Mouse (Mus musculus): ENCODE measurements around the gene Slc35a2. TPM values are rescaled to one million over a fixed set of nuclear protein-coding genes. Genes with fewer than 3 reads are reported as not detected.

The Slc35a2 gene
- 32.2 TPM for polyA plus RNA-seq (2014; fragmentation: Illumina TruSeq; extraction: RNeasy Lipid Tissue Mini Kit (QIAGEN cat#74804); ENCODE audit: low read depth, low replicate concordance)

DNA sequence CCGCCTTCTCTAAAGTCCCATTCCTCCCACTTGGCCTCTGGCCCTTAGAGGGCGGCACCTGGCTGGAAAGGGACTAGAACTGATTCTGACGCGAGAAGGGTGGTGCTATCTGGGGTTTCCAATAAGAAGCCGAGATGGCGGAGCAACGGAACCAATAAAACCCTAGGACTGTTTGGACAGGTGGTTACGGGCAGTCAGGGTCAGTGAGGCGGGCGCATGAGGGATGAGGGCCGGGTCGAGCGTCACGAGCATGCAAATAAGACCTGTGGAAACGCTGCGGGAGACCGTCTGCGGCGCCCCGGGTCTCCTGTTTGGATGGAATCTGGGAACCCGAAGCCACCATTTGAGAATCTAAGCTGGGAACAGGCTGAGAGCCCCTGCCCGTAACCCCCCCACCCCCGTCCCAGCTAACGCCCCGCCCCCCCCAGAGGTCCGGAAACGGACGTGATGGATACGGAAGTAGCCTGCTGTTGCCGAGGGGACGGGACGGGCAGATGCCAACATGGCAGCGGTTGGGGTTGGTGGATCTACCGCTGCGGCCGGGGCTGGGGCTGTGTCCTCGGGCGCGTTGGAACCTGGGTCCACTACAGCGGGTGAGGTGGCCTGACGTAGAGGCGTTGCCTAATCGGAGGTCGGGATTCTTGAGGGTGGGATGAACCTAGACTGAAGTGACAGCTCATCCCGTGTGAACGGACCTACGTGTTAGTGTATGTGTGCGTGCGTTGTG is at the start of gene Slc35a2:
TSS of gene Slc35a2 (plus strand) at position 188 of the 727 bp plus-strand sequence.

DNA sequence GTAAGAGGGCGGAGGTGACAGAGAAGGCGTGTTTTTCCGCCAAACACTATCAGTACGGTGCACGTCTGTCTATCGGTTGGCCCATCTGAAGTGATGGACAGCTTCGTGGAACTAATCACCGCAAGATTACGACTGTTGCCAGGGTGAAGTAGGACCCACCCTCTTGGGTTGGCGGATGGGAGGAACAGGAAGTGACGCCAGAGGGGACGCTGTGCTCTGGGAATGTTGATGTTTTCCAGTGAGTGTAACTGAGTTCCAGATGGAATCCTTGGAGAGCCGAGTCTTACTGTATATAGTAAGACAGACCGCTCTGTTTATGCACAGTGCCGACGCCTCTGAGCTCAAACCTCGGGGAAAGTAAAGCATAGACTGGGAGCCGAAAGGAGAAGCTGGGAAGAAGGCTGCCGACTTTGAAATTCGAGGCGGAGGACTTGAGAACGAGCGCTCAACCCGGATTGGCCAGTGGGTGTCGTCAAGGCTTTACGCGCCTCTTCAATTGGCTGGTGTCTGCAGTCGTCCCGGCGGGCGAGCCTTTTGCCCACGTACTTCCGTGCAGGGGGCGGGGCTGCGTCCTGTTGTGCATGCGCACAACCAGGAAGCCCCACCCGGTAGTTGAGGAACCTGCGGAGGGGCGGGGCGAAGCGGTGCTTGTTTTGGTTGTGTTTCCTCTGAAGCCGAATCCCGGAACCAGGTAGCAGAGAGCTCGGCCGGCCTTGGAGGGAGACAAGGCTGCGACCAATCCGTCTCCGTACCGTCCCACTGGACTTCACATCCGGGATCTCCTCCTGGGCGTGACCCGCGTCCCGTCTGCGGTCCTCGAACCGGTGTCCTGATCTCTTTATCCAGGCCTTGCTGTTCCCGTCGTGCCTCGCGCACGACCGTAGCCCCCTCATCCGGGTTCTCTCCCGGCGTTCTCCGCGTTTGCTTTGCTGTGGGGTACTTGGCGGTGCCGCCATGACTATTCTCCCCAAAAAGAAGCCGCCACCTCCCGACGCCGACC is 42.4 kb upstream of the Slc35a2 start, which contains the start of gene Otud5:
TSS of gene Otud5 (plus strand) at position 202 of the 1,000 bp plus-strand sequence.

DNA sequence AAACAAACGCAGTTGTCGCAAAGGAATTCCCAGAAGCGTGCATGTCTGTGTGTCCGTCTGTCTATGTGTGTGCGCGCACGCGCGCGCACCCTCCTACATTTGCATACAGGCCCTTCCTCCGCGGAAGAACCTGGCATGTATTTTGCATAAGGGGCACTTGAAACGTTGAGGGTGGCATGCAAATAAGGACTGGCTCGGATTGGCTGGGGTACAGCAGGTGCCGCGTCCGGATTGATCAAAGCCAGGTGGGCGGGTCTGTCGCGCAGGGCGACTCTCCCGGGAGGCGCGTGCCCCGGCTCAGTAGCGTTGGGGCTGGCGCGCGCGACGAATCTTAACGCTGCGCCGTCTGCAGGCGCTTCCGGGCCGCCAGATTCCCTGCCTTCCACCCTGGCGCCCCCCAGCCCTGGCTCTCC is 5.8 kb upstream of the Slc35a2 start, which contains the start of gene Pim2:
TSS of gene Pim2 (plus strand) at position 256 of the 413 bp plus-strand sequence.

DNA sequence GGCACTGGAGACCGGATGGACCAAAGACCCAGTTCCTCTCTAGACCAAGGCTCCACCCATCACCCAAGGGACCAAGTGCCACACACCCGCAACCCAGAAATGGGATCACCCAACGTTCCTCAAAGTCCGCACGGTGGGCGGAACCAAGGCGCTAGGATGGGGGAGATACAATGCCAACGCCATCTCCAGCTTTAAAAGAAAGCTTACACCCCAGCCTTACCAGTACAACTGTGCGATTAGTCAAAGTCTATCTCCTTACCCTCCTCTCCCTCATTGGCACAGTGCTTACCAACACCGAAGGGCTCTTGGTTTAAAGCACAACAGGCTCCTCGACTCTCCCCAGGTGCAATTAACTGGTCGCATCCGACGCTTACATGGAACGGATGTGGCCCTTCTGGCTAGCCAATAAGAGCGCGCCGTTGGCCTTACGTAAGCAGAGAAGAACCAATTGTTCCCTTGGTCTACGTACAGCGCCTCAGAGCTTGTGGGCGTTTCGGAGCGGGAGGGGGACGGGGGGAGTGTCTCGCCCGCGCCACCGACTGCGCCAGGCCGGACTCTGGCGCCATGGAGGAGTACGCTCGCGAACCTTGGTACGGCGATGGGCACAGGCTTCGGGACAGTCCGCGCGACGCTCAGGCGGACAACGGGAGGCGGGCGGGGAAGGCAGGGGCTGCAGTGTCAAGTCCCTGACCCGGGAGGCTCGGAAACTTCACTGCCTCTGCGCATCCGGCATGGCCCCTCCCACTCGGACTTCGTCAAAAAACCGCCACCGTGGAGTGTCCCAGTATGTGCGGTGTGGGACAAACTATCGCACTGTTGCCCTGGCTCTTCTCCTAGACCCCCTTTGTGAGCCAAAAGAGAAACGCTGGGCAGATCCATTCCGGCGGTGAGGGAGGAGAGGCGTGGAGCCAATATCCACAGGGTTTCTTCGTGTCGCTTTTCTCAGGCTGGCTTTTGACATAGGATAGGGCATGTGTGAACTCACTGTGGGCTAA is 15.3 kb downstream of the Slc35a2 start, which contains the start of the genes Pqbp1 and Timm17b:
TSS of gene Pqbp1 (minus strand) at position 390 of the 995 bp plus-strand sequence.
TSS of gene Timm17b (plus strand) at position 478 of the 995 bp plus-strand sequence.

DNA sequence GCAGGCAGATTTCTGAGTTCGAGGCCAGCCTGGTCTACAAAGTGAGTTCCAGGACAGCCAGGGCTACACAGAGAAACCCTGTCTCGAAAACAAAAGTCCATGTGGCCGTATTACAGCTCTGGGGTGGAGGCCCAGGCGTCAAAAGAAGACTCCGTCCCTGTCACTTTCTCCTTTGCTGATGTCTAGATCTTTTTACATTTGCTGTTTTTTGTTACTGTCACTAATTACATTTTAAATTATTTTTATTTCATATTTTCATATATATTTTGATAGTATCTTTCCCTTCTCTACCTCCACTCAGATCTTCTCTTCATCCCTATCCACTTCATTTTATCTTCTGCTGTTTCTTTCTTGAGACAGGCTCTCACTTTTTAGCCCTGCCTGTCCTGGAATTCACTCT is 23.9 kb downstream of the Slc35a2 start, which contains the start of gene Gm10491:
TSS of gene Gm10491 (minus strand) at position 101 of the 400 bp plus-strand sequence.

DNA sequence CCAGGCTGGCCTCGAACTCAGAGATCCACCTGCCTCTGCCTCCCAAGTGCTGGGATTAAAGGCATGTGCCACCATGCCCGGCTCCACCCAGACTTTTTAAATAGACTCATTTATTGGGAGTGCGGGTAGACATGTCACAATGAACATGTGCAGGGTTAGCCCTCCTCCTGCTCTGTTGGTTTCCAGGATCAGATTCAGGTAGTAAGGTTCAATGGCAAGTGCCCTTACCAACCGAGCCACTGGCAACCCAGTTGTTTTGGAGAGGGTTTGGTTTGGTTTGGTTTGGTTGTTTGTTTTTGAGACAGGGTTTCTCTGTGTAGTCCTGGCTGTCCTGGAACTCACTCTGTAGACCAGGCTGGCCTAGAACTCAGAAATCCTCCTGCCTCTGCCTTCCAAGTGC is 25.4 kb downstream of the Slc35a2 start, which contains the start of gene Gm10490:
TSS of gene Gm10490 (plus strand) at position 301 of the 400 bp plus-strand sequence.

DNA sequence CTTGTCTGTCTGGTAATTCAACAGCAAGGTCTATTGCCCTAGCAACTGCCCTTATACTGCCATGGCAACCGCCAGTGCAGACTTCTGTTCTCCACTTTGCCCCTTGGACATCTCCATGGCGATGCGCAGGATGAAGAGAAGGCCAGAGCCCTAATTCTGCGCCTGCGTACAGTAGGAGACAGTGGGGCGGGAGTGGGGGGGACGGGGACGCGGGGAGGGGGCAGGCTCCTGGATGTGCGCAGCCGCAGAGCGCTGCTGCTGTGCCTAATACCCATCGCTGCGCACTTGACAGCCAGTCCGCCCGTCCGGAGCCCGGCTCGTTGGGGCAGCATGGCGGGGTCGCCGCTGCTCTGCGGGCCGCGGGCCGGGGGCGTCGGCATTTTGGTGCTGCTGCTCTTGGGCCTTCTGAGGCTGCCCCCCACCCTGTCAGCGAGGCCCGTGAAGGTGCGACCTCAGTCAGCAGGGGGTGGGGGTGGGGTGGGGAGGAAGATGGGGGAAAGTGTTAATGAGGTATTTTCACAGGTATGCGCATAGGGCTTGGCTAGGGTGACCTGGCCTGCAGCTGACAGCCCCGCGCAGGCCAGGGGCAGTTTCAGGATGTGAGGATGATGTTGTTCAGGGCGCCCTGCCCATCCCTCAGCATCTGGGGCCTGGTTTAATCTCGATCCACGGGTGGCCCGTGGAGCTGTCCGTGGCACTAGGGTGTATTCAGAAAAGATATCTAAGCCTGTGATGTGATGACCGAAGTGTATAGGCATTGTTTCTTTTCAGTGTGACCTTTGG is 36.0 kb downstream of the Slc35a2 start, which contains the start of gene Pcsk1n:
TSS of gene Pcsk1n (plus strand) at position 222 of the 783 bp plus-strand sequence.

DNA sequence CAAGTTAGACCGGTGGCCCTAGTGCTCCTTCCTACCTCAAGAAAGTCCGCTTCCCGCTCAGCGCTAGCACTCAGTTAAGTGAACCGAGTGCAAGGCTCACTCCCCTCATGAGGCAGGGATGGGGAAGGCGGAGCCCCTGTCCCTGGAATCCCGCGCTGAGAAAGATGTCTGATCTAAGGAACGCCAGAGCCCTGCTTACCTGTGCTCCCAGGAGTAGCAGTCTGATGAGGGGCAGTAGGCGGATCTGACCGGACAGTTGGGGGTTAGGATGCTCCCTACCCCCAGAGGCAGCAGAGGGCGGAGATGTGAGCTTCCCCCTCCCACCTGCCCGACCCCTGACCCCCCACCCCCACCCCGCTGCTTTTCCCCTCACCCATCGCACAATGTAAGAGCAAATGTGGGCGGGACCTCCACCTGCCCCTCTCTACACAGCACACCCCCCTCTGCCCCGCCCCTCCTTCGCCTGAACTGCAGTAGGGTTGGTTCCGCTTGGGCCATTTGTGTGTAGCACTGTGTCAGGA is 44.5 kb downstream of the Slc35a2 start, which contains the start of gene Eras:
TSS of gene Eras (minus strand) at position 338 of the 521 bp plus-strand sequence.

Other genes with a start within 250 kb of the Slc35a2 start
- gene Syp, start 245.6 kb upstream of the Slc35a2 start, polyA plus RNA-seq (2014; fragmentation: Illumina TruSeq; extraction: RNeasy Lipid Tissue Mini Kit (QIAGEN cat#74804); ENCODE audit: low read depth, low replicate concordance), result 4.7 TPM
- gene Prickle3, start 226.8 kb upstream of the Slc35a2 start, polyA plus RNA-seq (2014; fragmentation: Illumina TruSeq; extraction: RNeasy Lipid Tissue Mini Kit (QIAGEN cat#74804); ENCODE audit: low read depth, low replicate concordance), result 19.2 TPM
- gene Plp2, start 212.6 kb upstream of the Slc35a2 start, polyA plus RNA-seq (2014; fragmentation: Illumina TruSeq; extraction: RNeasy Lipid Tissue Mini Kit (QIAGEN cat#74804); ENCODE audit: low read depth, low replicate concordance), result 262 TPM
- 3.4 TPM for gene Magix, start 202.8 kb upstream of the Slc35a2 start, polyA plus RNA-seq (2014; fragmentation: Illumina TruSeq; extraction: RNeasy Lipid Tissue Mini Kit (QIAGEN cat#74804); ENCODE audit: low read depth, low replicate concordance)
- gene Gpkow, start 186.9 kb upstream of the Slc35a2 start, polyA plus RNA-seq (2014; fragmentation: Illumina TruSeq; extraction: RNeasy Lipid Tissue Mini Kit (QIAGEN cat#74804); ENCODE audit: low read depth, low replicate concordance), result 26.6 TPM
- gene Wdr45, start 169.7 kb upstream of the Slc35a2 start, polyA plus RNA-seq (2014; fragmentation: Illumina TruSeq; extraction: RNeasy Lipid Tissue Mini Kit (QIAGEN cat#74804); ENCODE audit: low read depth, low replicate concordance), result 59.6 TPM
- gene Gm45208, start 161.8 kb upstream of the Slc35a2 start, polyA plus RNA-seq (2014; fragmentation: Illumina TruSeq; extraction: RNeasy Lipid Tissue Mini Kit (QIAGEN cat#74804); ENCODE audit: low read depth, low replicate concordance), result not detected
- 12.3 TPM for gene Praf2, start 155.6 kb upstream of the Slc35a2 start, polyA plus RNA-seq (2014; fragmentation: Illumina TruSeq; extraction: RNeasy Lipid Tissue Mini Kit (QIAGEN cat#74804); ENCODE audit: low read depth, low replicate concordance)
- gene Ccdc120, start 133.1 kb upstream of the Slc35a2 start, polyA plus RNA-seq (2014; fragmentation: Illumina TruSeq; extraction: RNeasy Lipid Tissue Mini Kit (QIAGEN cat#74804); ENCODE audit: low read depth, low replicate concordance), result 18.1 TPM
- gene Tfe3, start 121.5 kb upstream of the Slc35a2 start, polyA plus RNA-seq (2014; fragmentation: Illumina TruSeq; extraction: RNeasy Lipid Tissue Mini Kit (QIAGEN cat#74804); ENCODE audit: low read depth, low replicate concordance), result 70.2 TPM
- gene Gripap1, start 94.3 kb upstream of the Slc35a2 start, polyA plus RNA-seq (2014; fragmentation: Illumina TruSeq; extraction: RNeasy Lipid Tissue Mini Kit (QIAGEN cat#74804); ENCODE audit: low read depth, low replicate concordance), result 44.2 TPM
- gene Kcnd1, start 61.7 kb upstream of the Slc35a2 start, polyA plus RNA-seq (2014; fragmentation: Illumina TruSeq; extraction: RNeasy Lipid Tissue Mini Kit (QIAGEN cat#74804); ENCODE audit: low read depth, low replicate concordance), result 6.5 TPM
- gene Otud5, start 42.7 kb upstream of the Slc35a2 start, polyA plus RNA-seq (2014; fragmentation: Illumina TruSeq; extraction: RNeasy Lipid Tissue Mini Kit (QIAGEN cat#74804); ENCODE audit: low read depth, low replicate concordance), result 83.1 TPM
- gene Pim2, start 5.8 kb upstream of the Slc35a2 start, polyA plus RNA-seq (2014; fragmentation: Illumina TruSeq; extraction: RNeasy Lipid Tissue Mini Kit (QIAGEN cat#74804); ENCODE audit: low read depth, low replicate concordance), result 12.6 TPM
- gene Pqbp1, start 15.2 kb downstream of the Slc35a2 start, polyA plus RNA-seq (2014; fragmentation: Illumina TruSeq; extraction: RNeasy Lipid Tissue Mini Kit (QIAGEN cat#74804); ENCODE audit: low read depth, low replicate concordance), result 57.6 TPM
- 38.1 TPM for gene Timm17b, start 15.3 kb downstream of the Slc35a2 start, polyA plus RNA-seq (2014; fragmentation: Illumina TruSeq; extraction: RNeasy Lipid Tissue Mini Kit (QIAGEN cat#74804); ENCODE audit: low read depth, low replicate concordance)
- not detected for gene Gm10491, start 23.8 kb downstream of the Slc35a2 start, polyA plus RNA-seq (2014; fragmentation: Illumina TruSeq; extraction: RNeasy Lipid Tissue Mini Kit (QIAGEN cat#74804); ENCODE audit: low read depth, low replicate concordance)
- gene Gm10490, start 25.5 kb downstream of the Slc35a2 start, polyA plus RNA-seq (2014; fragmentation: Illumina TruSeq; extraction: RNeasy Lipid Tissue Mini Kit (QIAGEN cat#74804); ENCODE audit: low read depth, low replicate concordance), result not detected
- 0.57 TPM for gene Pcsk1n, start 35.8 kb downstream of the Slc35a2 start, polyA plus RNA-seq (2014; fragmentation: Illumina TruSeq; extraction: RNeasy Lipid Tissue Mini Kit (QIAGEN cat#74804); ENCODE audit: low read depth, low replicate concordance)
- not detected for gene Eras, start 44.6 kb downstream of the Slc35a2 start, polyA plus RNA-seq (2014; fragmentation: Illumina TruSeq; extraction: RNeasy Lipid Tissue Mini Kit (QIAGEN cat#74804); ENCODE audit: low read depth, low replicate concordance)
- gene Hdac6, start 63.9 kb downstream of the Slc35a2 start, polyA plus RNA-seq (2014; fragmentation: Illumina TruSeq; extraction: RNeasy Lipid Tissue Mini Kit (QIAGEN cat#74804); ENCODE audit: low read depth, low replicate concordance), result 121 TPM
- 0.26 TPM for gene Gata1, start 94.0 kb downstream of the Slc35a2 start, polyA plus RNA-seq (2014; fragmentation: Illumina TruSeq; extraction: RNeasy Lipid Tissue Mini Kit (QIAGEN cat#74804); ENCODE audit: low read depth, low replicate concordance)
- gene Glod5, start 134.5 kb downstream of the Slc35a2 start, polyA plus RNA-seq (2014; fragmentation: Illumina TruSeq; extraction: RNeasy Lipid Tissue Mini Kit (QIAGEN cat#74804); ENCODE audit: low read depth, low replicate concordance), result 0.91 TPM
- 15.3 TPM for gene Suv39h1, start 190.7 kb downstream of the Slc35a2 start, polyA plus RNA-seq (2014; fragmentation: Illumina TruSeq; extraction: RNeasy Lipid Tissue Mini Kit (QIAGEN cat#74804); ENCODE audit: low read depth, low replicate concordance)
- 9.3 TPM for gene Was, start 206.5 kb downstream of the Slc35a2 start, polyA plus RNA-seq (2014; fragmentation: Illumina TruSeq; extraction: RNeasy Lipid Tissue Mini Kit (QIAGEN cat#74804); ENCODE audit: low read depth, low replicate concordance)
- gene Wdr13, start 248.9 kb downstream of the Slc35a2 start, polyA plus RNA-seq (2014; fragmentation: Illumina TruSeq; extraction: RNeasy Lipid Tissue Mini Kit (QIAGEN cat#74804); ENCODE audit: low read depth, low replicate concordance), result 50.3 TPM